Mouse (Mus musculus): ENCODE data around the gene Acads. TPM values are rescaled to one million over a fixed set of nuclear protein-coding genes. Genes with fewer than 3 reads are reported as not detected.
"Not testable (repeated sequence)": the region's sequence is repeated elsewhere in the genome, so short reads cannot be mapped to it uniquely, and the experiment has no call there.

Gene Acads
- total RNA-seq, 1 experiment from 2014 or later = 10.5 TPM

GRCm38 (mm10) chr5:115127421-115128179 lies 8.5 kb upstream of the Acads start:
- no peak for ATAC-seq (ENCODE audit: extremely low read depth, insufficient number of reproducible peaks, low FRiP score, poor library complexity, severe bottlenecking)

- ATAC-seq (ENCODE audit: extremely low read depth, insufficient number of reproducible peaks, low FRiP score, poor library complexity, severe bottlenecking) = no peak
Observed at GRCm38 (mm10) chr5:115126578-115127312, 7.6 kb upstream of the Acads start.

- ATAC-seq (ENCODE audit: extremely low read depth, insufficient number of reproducible peaks, low FRiP score, poor library complexity, severe bottlenecking) = peak; percentile 90
Observed at GRCm38 (mm10) chr5:115125211-115125871, 6.2 kb upstream of the Acads start.

GRCm38 (mm10) chr5:115124690-115125089 lies 5.5 kb upstream of the Acads start:
- no peak for ATAC-seq (ENCODE audit: extremely low read depth, insufficient number of reproducible peaks, low FRiP score, poor library complexity, severe bottlenecking)

- no peak for ATAC-seq (ENCODE audit: extremely low read depth, insufficient number of reproducible peaks, low FRiP score, poor library complexity, severe bottlenecking)
Observed at GRCm38 (mm10) chr5:115120978-115121377, 1.8 kb upstream of the Acads start.

GRCm38 (mm10) chr5:115117467-115117866 lies 1.7 kb downstream of the Acads start:
- ATAC-seq (ENCODE audit: extremely low read depth, insufficient number of reproducible peaks, low FRiP score, poor library complexity, severe bottlenecking) = no peak

GRCm38 (mm10) chr5:115116426-115116825 lies 2.7 kb downstream of the Acads start:
- ATAC-seq (ENCODE audit: extremely low read depth, insufficient number of reproducible peaks, low FRiP score, poor library complexity, severe bottlenecking) = no peak

DNA sequence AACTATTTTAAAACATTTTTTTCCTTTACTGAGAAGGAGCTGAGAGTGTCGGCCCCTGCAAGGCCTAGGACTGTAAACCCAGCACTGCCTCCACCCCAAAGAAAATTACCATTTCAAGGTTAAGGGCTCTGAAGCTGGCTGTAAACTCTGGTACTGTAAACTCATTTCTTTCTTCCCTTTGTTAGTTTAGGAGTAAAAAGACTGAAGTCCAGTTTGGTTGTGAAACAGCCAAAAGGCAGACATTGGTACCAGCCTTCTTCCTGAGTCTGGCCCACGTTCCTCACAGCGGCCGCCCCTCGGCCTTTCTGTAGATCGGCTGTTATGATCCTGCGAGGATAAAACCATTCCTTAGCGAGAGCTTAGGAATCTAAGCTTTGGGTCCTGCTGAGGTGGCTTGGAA lies 4.6 kb downstream of the Acads start:
- ATAC-seq (ENCODE audit: extremely low read depth, insufficient number of reproducible peaks, low FRiP score, poor library complexity, severe bottlenecking) = no peak

DNA sequence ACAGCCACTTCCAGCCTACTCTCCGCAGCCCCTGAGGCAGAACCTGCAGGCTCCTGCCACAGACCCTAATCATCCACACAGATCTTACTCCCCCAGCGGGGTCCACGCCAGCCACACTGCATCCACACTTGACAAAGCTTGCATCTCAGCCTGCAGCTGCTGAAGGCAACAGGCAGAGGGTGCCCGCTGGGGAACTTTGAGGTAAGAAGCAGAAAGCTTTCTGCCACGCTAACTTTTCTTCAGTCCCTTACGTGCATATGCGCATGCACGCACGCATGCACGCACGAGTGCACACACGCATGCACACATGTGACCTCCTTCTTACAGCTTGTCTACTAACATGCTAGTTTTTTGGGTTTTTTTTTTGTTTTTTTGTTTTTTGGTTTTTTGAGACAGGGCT lies 5.9 kb downstream of the Acads start:
- no peak for ATAC-seq (ENCODE audit: extremely low read depth, insufficient number of reproducible peaks, low FRiP score, poor library complexity, severe bottlenecking)

- ATAC-seq (ENCODE audit: extremely low read depth, insufficient number of reproducible peaks, low FRiP score, poor library complexity, severe bottlenecking) = no peak
Observed at GRCm38 (mm10) chr5:115111156-115111555, 8.0 kb downstream of the Acads start.

GRCm38 (mm10) chr5:115103253-115103652 lies 15.9 kb downstream of the Acads start:
- ATAC-seq (ENCODE audit: extremely low read depth, insufficient number of reproducible peaks, low FRiP score, poor library complexity, severe bottlenecking) = not testable (repeated sequence)

DNA sequence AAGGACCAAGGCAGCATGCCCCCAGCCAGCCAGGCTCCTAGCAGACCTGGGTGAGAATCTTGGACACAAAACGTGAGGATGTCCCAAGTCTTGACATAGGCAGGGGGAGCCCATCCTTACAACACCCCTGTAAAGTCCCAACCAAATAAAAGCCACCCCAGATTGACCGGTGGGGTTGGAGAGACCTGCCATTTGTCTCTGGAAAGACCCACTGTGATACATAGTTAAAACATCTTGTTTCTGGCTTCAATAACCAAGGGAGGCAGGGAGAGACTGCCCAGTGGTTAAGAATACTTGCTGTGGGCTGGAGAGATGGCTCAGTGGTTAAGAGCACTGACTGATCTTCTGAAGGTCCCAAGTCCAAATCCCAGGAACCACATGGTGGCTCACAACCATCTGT lies 16.9 kb downstream of the Acads start:
- ATAC-seq (ENCODE audit: extremely low read depth, insufficient number of reproducible peaks, low FRiP score, poor library complexity, severe bottlenecking) = no peak

GRCm38 (mm10) chr5:115100473-115100872 lies 18.7 kb downstream of the Acads start:
- ATAC-seq (ENCODE audit: extremely low read depth, insufficient number of reproducible peaks, low FRiP score, poor library complexity, severe bottlenecking) = no peak

- no peak for ATAC-seq (ENCODE audit: extremely low read depth, insufficient number of reproducible peaks, low FRiP score, poor library complexity, severe bottlenecking)
Observed at GRCm38 (mm10) chr5:115099991-115100390, 19.2 kb downstream of the Acads start.

DNA sequence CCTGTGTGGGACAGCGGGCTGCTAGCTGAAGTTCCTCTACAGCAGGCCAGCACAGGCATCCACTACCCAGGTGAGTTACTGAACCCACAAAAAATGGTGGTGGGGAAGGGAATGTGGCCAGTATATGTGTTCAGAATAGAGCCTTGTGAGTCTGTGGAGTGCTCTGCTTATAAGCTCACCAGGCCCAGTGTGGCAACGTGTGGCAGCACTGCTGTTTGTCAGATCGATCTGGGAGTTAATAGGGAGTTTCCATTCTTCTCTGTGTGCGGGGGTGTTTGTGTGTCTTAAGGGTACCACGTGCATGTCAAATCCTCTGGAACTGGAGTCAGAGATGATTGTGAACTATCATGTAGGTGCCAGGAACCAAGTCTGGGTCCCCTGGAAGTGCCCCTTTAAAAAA lies 19.6 kb downstream of the Acads start:
- ATAC-seq (ENCODE audit: extremely low read depth, insufficient number of reproducible peaks, low FRiP score, poor library complexity, severe bottlenecking) = no peak

- ATAC-seq (ENCODE audit: extremely low read depth, insufficient number of reproducible peaks, low FRiP score, poor library complexity, severe bottlenecking) = no peak
Observed at GRCm38 (mm10) chr5:115098195-115098594, 21.0 kb downstream of the Acads start, which contains the start of gene Gm10401. Gm10401 (minus strand) TSS chr5:115098295.

- ATAC-seq (ENCODE audit: extremely low read depth, insufficient number of reproducible peaks, low FRiP score, poor library complexity, severe bottlenecking) = no peak
Observed at GRCm38 (mm10) chr5:115091776-115092175, 27.4 kb downstream of the Acads start.

DNA sequence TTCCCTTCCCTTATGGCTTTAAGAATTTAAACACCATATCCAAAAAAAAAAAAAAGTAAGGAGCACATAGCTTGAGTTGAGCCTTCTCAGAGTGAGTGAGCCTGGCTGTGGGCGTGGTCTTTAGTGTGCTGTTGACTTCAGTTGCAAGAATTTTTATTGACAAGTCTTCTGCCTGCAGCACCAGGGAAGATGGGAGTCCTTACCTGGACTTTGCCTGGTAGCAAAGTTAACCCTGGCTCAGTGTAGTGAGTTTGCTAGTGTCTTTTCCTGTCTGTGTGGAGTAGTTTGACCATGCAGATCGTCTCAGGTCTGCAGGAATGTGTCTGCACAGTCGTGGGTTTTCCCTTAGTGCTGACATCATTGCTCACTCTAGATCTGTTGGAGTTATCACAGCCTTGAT lies 28.1 kb downstream of the Acads start:
- no peak for ATAC-seq (ENCODE audit: extremely low read depth, insufficient number of reproducible peaks, low FRiP score, poor library complexity, severe bottlenecking)

DNA sequence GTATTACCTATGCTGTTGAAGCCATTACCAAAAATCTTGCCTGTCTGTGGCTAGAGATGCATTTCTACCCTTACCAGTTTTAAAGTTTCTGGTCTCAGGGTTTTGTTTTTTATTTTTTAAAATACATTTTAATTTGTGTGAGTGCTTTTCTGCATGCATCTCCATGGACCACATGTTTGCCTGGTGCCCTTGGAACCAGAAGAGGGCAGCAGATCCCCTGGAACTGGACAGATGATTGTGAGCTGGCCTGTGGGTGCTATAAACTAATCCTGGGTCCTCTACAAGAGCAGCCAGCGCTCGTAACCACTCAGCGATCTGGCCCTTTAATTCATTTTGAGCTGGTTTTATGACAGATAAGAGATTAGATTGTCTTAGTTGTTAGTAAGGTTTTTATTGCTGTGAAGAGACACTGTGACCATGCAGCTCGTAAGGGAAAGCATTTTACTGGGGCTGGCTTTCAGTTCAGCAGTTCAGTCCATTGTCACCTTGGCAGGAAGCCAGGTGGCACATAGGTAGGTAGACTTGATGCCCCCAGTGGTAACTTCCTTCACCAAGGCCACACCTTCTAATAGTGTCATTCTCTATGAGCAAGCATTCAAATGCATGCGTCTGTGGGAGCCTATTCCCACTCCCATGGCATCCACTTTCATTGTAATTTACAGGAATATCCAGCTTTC lies 29.4 kb downstream of the Acads start:
- no peak for ATAC-seq (ENCODE audit: extremely low read depth, insufficient number of reproducible peaks, low FRiP score, poor library complexity, severe bottlenecking)
